Mouse (Mus musculus): ENCODE data around the gene Capn5. TPM values are rescaled to one million over a fixed set of nuclear protein-coding genes. Genes with fewer than 3 reads are reported as not detected.

The Capn5 gene
- total RNA-seq, 1 experiment from 2014 or later: 6.2 TPM

DNA sequence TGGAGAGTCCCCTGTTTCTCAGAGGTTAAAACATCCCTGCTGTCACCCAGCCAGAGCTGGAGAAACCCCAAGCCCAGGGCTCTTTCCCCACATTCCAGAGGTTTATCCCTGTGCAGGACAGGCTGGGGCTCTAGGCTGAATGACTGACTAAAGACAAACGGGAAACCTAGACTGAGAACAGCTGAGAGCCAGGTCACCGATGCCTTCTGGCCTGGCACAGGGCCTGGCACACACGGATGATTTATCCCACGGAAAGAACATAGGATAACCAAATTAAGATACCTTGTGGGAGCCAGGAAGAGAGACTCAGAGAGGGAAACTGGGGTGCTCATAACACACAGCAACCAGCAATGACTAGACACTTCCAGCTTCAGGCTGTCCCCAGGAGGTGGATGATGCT is 68.3 kb downstream of the Capn5 start:
- no peak for DNase-seq

DNA sequence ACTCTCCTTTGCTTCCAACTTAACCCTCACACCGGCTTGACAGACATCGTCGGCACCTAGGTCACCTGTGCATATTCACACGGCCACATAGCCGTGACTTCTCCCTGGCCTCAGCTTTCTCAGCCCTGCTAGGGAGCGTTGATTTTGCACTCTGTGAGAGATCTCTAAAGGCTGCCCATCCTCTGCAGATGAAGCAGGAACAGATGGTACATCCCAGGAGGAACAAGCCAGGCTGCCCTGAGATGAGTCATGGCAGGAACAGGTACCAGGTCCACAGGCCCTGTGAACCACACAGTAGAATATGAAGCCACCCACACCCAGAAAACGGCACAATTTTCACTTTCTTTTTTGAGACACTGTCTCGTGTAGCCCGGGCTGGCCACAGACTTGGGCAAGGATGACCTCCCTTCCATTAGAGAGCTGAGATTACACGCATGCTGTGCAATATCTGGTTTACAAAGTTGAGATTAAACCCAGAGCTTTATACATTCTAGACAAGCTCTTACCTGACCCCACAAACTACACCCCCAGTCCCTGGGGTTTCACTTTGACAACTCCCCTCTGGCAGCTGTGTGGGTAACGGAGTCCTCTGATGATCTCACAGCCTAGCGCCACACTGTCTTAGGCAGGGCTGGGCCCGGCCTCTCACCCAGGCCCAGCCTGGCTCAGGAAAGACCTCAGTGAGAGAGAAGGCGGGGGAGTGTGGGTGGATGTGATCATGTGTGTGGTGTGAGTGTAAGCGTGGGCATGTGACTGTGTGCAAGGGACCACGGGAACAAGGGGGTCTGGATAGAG is 69.2 kb downstream of the Capn5 start:
- no peak for DNase-seq

DNA sequence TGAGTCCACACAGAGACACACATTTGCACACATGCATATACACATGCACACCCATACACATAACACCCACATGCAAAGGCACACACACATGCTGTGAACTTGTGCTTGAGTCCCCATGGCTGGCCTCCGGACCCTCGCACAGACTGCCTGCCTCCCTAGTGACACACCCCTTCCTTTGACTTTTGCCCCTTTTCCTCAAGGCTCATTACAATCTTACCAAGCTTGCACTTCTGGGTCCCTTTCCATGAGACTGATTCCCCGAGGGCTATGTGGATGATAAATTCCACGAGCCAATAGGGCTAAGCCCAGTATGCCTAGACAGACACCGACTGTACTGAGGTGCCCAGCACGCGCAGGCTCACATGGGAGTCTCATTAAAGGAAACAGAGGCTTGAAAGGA is 71.8 kb downstream of the Capn5 start:
- DNase-seq: no peak

DNA sequence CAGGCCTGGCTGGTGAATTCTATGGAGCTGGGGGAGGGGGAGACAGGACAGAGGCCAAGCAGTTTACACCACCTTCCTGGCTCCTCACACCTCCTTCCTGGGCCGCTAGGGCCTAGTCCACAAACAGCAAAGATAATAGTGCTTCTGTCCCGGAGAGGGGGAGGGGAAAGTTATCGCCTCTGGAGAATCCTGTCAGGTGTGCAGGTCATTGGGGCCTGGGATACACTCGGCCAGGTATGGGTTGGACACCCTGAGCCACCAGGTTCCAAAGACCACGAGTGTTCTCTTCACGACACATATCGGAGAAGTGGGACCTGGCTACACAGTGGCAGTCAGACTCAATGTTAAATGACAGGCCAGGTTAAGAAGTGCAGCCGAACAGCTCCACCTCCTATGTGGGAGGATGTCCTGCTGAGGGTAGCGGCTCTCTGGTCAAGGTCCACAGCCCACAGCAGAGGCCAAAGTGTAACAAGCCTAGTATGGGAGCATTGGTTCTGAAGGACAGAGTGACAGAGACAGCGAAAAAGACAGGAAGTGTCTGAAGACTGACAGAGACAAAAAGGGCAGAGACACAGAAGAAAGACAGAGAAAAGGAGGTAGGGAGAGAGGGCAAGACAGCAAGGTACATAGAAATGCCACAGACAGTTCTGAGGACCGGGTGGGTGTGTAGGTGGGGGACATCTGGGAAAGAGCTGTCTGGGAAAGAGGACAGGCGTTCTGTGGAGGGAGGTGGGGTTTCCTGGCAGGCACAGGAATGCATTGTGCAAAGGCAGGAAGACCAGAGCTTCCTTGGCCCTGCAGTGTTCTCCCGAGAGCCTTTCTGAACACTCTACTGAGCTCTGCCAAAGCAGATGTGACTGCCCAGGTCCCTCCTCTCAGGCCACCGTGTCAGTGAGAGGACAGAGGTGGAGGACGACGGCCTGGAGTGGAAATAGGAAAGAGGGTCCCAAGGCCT is 73.3 kb downstream of the Capn5 start:
- peak; percentile 44 for DNase-seq

DNA sequence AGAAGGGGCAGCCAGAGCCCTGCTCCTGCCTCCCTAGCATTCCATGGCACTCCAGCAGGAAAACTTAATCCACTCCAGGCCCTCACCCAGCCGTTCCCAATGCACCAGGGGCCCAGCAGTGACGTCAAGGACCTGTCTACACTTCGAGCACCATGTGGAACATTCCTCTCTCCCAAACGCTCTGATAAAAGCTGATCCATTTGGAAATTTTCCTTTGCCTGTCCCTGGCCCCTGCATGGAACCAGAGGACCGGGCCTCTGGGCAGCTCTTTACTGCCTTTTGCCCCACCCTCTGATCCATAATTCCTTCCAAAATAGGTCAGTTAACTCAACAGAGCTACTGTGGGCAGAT is 74.2 kb downstream of the Capn5 start:
- no peak for DNase-seq

DNA sequence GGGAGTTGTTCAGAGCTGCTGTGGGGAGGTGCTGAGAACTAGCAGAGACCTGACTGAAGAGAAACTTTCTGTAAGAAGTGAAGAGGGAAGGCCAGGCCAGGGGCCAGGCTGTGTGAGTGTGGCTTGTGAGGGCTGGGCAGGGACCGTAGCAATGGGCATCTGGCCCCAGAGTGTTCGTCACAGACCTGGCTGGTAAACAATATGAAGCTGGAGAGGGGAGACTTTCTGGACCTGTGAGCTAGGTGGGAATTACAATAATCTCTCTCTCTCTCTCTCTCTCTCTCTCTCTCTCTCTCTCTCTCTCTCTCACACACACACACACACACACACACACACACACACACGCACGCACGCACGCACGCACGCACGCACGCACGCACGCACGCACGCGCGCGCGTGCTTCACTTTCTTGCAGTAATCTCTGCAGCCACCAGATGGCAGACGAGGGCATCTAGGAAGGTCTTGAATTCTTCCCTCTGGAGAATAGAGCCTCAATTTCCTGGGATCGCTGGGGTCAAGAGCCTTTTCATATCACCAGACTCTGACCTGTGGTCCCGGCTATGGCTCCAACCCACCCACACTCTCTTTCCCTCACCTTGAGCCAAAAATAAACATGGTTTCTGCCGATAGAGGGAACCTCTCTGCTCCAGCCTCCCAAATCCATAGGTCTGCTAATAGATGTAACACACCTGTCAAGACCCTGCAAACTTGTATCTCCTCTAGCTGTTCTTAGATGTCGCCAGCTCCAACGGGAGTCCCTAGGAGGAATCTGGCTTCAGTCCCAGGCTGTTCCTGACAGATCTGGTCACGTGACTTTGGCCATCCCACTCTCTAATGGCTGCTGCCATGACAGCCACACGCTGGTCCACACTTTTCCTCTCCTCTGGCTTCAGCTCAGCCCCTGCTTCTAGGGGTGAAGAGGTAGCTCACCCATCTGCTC is 74.8 kb downstream of the Capn5 start:
- DNase-seq: peak; percentile 88

DNA sequence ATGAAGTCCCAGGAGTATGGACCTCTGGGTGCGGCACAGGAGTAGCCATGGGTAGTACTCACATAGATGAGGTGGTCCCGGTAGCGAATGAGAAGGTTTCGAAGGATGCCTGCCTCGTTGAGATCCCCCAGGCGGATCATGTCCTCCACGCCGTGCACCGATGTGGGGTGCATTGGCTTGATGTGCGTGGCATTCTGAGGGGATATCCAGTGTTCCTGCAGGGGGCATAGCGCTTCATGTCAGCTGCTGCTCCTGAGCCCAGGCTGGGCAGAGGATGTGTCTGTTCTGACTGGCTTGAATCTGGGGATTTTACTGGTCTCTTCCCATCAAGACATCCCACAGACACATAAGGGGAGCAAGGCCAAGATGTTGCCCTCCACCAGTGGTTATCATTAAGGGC is 75.6 kb downstream of the Capn5 start:
- DNase-seq: no peak

DNA sequence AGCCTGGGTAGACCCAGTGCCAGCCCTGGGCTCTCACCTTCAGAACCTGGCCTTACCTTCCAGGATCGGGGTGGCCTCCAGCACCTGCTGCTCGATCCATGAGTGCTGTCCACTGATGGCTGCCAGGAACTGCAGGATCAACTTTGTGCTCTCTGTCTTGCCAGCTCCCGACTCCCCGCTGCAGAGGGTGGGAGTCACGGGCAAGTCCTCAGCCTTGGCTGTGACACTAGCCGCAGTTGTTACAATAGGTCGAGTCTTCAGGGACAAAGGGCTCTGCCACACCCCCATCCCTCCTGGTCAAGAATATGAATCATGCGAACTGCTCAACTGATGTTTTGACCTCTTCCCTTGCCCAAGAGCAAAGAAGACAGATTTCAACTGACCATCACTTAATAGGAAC is 80.5 kb downstream of the Capn5 start:
- DNase-seq: no peak

DNA sequence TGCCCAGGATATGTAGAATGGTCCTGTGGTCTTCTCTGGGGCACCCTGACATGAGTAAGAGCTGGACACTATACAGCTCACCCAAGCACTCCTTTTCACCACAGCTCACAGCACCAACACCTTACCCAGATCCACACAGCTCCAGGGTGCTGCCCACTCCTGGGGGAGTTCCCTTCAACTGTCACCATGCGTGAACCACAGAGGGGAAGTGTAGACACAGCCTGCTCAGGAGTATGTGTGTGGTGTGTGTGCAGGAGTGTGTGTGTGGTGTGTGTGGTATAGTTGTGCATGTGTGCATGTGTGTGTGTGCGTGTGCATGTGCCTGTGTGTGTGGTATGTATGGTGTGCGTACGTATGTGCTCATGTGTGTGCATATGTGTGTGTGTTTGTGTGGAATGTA is 82.2 kb downstream of the Capn5 start:
- DNase-seq: no peak

DNA sequence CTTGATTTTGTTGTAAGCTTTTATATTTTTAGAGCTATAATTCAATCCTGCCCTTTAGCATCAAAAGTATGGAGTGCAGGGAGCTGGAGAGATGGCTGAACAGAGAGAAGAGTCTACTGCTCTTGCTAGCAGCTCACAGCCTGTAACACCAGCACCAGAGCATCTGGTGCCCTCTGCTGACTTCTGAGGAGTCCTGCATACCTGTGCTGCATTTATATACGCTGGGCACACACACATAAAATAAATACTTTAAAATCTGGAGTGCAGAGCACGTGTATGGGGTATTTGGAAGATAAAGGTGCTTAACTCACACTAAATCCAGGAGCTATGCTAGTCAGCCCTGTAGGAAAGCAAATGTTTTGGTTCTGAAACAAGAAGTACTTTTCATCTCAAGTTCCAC is 91.7 kb downstream of the Capn5 start:
- DNase-seq: no peak

DNA sequence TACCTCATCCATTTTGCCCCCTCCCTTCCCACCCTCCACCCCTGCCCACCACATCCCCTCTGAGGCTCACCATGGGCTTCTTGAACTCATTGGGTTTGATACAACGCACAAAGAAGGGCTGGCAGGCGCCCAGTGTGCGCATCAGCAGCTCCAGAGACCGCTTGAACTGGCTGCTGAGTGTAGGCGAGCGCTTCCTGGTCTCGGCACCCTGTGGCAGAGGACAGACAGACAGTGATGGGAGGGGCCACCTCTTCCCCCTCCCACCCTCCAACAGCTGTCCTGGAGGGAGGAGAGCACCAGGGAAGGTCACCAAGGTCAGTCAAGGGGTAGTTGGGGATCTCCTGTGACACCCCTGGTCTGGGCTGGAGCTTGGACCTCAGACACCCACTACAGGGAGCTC is 92.8 kb downstream of the Capn5 start:
- DNase-seq: peak; percentile 26

DNA sequence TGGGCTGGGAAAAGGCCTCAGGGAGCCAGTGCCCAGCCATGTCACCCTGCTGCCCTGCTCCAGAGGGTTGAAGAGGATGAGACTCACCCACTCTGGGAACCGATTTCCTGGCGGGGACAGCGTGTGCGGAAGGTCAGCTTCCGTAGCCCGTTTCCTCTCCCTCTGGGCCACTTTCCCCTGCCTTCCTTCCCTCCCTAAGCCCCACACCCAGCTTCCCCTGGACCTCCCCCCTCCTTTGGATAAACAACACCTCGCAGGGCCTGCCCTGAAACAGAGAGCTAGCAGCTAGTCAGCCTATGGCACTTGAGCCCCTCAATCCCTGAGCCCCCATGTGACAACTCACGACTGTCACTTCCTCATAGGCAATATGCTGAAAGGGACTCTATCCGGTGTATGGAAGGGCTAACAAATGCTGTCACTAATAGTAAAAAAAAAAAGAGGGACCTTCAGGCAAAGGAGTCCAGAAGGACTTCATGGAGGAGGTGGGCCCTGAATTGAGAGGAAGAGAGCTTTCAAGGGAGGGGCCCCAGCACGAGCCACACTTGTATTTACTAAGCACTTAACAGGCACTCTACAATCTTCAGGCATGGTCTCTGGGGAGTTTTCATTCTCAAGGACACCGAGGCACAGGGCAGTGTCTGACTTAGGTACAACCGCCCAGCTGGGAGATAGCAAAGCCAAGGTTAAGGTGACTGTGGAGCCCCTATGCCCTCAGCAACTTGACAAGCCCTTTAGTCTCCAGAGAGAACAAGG is 93.4 kb downstream of the Capn5 start:
- peak; percentile 24 for DNase-seq

DNA sequence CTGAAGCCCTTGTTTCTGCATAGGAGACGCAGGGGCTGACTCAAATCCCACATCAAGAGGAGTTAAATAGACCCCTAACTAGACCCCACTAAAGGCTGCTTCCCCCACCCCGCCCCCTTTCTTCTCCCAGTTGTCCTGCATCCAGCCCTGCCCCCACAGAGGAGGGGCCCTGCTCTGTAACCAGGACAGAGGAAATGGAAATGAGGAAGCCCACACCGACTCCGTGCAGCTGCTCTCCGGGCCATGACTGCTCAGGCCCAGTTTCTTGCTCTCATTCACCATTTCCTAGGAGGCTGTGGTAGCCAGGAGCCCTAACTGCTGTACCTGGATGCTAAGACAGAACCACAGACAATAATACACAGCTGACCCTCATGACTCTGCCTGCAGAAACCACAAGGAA is 95.7 kb downstream of the Capn5 start:
- no peak for DNase-seq

DNA sequence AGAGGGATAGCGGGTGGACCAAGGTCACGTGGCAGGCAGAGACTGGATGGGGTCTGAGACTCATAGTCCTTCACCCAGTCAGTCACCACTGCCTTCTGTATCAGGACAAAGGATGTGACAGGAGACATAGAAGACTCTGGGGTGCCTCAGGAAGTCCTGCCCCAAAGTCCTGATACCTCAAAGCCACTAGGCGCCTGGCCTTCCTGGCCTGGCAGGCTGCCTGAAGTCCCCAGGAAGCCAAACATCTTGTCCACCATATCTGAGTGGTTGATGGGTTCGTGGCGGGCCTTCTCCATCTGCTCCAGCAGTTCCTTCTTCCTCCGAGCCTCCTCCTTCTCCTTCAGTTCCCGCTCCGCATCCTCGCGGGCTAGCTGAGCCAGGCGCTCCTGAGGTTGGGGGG is 100.6 kb downstream of the Capn5 start:
- DNase-seq: no peak

DNA sequence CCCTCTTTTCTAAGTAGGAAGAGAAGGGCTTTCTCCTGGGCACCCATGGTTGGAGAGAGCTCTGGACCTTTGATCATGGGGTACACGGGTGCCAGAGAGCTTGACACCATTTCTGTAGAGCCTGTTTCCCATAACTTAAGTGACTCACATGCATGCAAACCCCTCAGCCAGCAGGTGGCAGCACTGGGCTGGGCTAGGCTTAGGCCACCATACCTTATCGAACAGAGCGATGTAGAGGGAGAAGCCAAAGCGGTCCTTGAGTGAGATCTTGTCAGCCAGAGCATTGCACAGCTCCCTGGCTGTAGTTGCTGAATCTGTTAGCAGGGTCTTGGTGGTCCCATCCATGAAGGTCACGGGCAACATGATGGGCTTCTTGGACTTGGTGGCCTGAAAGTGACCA is 106.5 kb downstream of the Capn5 start:
- DNase-seq: peak; percentile 93

Other genes starting within 250 kb of the Capn5 start
- 58.6 and 86.2 TPM in 2 replicates for gene Myo7a, start 58.8 kb downstream of the Capn5 start, total RNA-seq (2021)
- gene Omp, start 32.8 kb downstream of the Capn5 start, total RNA-seq (2021): 2.1 and 2.4 TPM in 2 replicates
- 5.6 and 8.5 TPM in 2 replicates for gene B3gnt6, start 21.2 kb upstream of the Capn5 start, total RNA-seq (2021)
- 16.6 and 17.0 TPM in 2 replicates for gene Acer3, start 142.9 kb upstream of the Capn5 start, total RNA-seq (2021)
- 12.3 and 13.2 TPM in 2 replicates for gene Tsku, start 183.1 kb upstream of the Capn5 start, total RNA-seq (2021)

Data from adrenal gland, postnatal 14 days (tissue).